Mouse (Mus musculus): Measurements from ENCODE around the gene Tulp2. TPM values are rescaled to one million over a fixed set of nuclear protein-coding genes. Genes with fewer than 3 reads are reported as not detected.
"Not testable (repeated sequence)": the region's sequence is repeated elsewhere in the genome, so short reads cannot be mapped to it uniquely, and the experiment has no call there.

Gene Tulp2
- polyA plus RNA-seq, 1 experiment from 2014 or later = 1.0 TPM

- no peaks in the 10 kb centered on the region for H3K4me1 ChIP-seq
- WGBS = 48% methylated on average over 1 of the region's 1 CpGs
These were observed 5.2 kb upstream of the Tulp2 start for GRCm38 (mm10) chr7:45476453-45476852.

DNA sequence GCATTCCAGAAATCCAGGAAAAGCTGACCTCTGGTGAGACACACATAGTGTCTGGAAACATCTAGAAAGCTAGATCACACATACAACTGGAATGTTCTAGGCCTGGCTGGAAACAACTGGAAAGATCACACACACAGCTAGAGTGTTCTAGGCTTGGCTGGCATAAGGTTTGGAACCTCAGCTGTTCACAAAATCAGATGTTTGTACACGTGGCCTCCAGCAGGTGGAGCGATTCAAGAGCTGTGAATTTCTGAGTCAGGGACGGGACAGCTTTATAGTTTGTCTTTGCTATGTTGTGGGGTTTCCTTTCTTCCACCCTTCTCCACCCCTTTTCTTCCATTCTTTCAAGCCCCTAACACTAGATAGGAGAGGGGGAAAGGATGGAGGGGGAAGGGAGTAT, 4.7 kb upstream of the Tulp2 start:
- no peaks in the 10 kb centered on the region for H3K9me3 ChIP-seq
- ATAC-seq (ENCODE audit: insufficient number of reproducible peaks, low FRiP score, low TSS enrichment, low read depth) = no peak
- H3K36me3 ChIP-seq = no peaks in the 10 kb centered on the region
- no peaks in the 10 kb centered on the region for H3K4me1 ChIP-seq
- H3K4me2 ChIP-seq = no peak overlapping the region
- H3K9ac ChIP-seq = no peak overlapping the region
- 9% methylated on average over 3 of the region's 3 CpGs for WGBS
- H3K4me3 ChIP-seq = no peak overlapping the region
- H3K27me3 ChIP-seq = no peaks in the 10 kb centered on the region
- H3K27ac ChIP-seq = no peak overlapping the region

More at GRCm38 (mm10) chr7:45476453-45476852, 5.2 kb upstream of the Tulp2 start:
- H3K9me3 ChIP-seq = no peaks in the 10 kb centered on the region
- no peak overlapping the region for H3K9ac ChIP-seq
- ATAC-seq (ENCODE audit: insufficient number of reproducible peaks, low FRiP score, low TSS enrichment, low read depth) = no peak
- no peaks in the 10 kb centered on the region for H3K36me3 ChIP-seq
- H3K4me3 ChIP-seq = no peak overlapping the region
- H3K27ac ChIP-seq = no peak overlapping the region
- H3K4me2 ChIP-seq = no peak overlapping the region
- H3K27me3 ChIP-seq = no peaks in the 10 kb centered on the region

GRCm38 (mm10) chr7:45478774-45479173, 2.9 kb upstream of the Tulp2 start:
- H3K9me3 ChIP-seq = no peaks in the 10 kb centered on the region
- no peaks in the 10 kb centered on the region for H3K27me3 ChIP-seq
- no peak overlapping the region for H3K4me2 ChIP-seq
- H3K4me1 ChIP-seq = no peaks in the 10 kb centered on the region
- no peaks in the 10 kb centered on the region for H3K36me3 ChIP-seq
- no peak for ATAC-seq (ENCODE audit: insufficient number of reproducible peaks, low FRiP score, low TSS enrichment, low read depth)
- no peak overlapping the region for H3K4me3 ChIP-seq
- 92% methylated on average over 7 of the region's 7 CpGs for WGBS
- no peak overlapping the region for H3K9ac ChIP-seq
- no peak overlapping the region for H3K27ac ChIP-seq

GRCm38 (mm10) chr7:45480310-45480709, 1.4 kb upstream of the Tulp2 start:
- not testable (repeated sequence) for ATAC-seq (ENCODE audit: insufficient number of reproducible peaks, low FRiP score, low TSS enrichment, low read depth); H3K36me3 ChIP-seq; H3K4me3 ChIP-seq; H3K9me3 ChIP-seq; H3K27me3 ChIP-seq; H3K4me1 ChIP-seq; H3K4me2 ChIP-seq; H3K9ac ChIP-seq; H3K27ac ChIP-seq
- 81% methylated on average over 4 of the region's 4 CpGs for WGBS

- no peaks in the 10 kb centered on the region for H3K9me3 ChIP-seq
- no peak overlapping the region for H3K9ac ChIP-seq
- 76% methylated on average over 1 of the region's 1 CpGs for WGBS
- peaks cover 2% of the 10 kb centered on the region; the same call in 1 of the 2 replicates for H3K4me1 ChIP-seq
- no peak overlapping the region for H3K4me3 ChIP-seq
- no peaks in the 10 kb centered on the region for H3K36me3 ChIP-seq
- no peak overlapping the region for H3K27ac ChIP-seq
- ATAC-seq (ENCODE audit: insufficient number of reproducible peaks, low FRiP score, low TSS enrichment, low read depth) = no peak
- H3K4me2 ChIP-seq = no peak overlapping the region
- H3K27me3 ChIP-seq = no peaks in the 10 kb centered on the region
These were observed 489 bp downstream of the Tulp2 start for GRCm38 (mm10) chr7:45482166-45482565.

- not testable (repeated sequence) for H3K27ac ChIP-seq; H3K4me3 ChIP-seq; H3K4me2 ChIP-seq; H3K9ac ChIP-seq; ATAC-seq (ENCODE audit: insufficient number of reproducible peaks, low FRiP score, low TSS enrichment, low read depth); H3K27me3 ChIP-seq; H3K9me3 ChIP-seq; H3K36me3 ChIP-seq
- WGBS = 91% methylated on average over 5 of the region's 5 CpGs
- H3K4me1 ChIP-seq = peaks cover 14% of the 10 kb centered on the region
These were observed 3.3 kb downstream of the Tulp2 start for GRCm38 (mm10) chr7:45484985-45485384.

DNA sequence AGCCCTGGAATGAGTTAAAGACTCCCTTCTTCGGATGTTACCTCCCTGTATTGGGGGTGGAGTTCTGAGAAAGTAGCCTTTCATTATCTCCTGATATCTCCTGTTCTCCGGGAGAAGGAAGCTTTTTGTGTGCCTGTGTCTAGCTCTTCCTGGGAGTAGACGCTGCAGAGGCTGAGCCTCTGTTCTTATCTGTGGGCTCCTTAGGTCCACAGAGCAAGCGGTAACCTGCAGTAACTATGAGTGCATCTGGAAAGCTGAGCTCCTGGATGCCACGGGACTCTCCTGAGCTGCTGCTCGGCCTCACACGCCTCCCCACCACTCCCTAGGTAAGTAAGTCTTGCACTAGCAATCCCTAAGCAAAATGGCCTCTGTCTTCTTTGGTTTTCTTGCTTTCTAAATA, 4.5 kb downstream of the Tulp2 start:
- ATAC-seq (ENCODE audit: insufficient number of reproducible peaks, low FRiP score, low TSS enrichment, low read depth) = no peak
- Histone ChIP-seq H3K27me3 (no peaks in the 10 kb centered on the region), H3K27ac (0 out of 2 replicates have a peak overlapping the region, but pooled peaks have one; percentile 47), H3K4me2 (no peak overlapping the region), H3K9ac (no peak overlapping the region), H3K4me3 (no peak overlapping the region), H3K36me3 (no peaks in the 10 kb centered on the region), H3K9me3 (no peaks in the 10 kb centered on the region), H3K4me1 (peaks cover 19% of the 10 kb centered on the region)
- WGBS = 65% methylated on average over 7 of the region's 7 CpGs

DNA sequence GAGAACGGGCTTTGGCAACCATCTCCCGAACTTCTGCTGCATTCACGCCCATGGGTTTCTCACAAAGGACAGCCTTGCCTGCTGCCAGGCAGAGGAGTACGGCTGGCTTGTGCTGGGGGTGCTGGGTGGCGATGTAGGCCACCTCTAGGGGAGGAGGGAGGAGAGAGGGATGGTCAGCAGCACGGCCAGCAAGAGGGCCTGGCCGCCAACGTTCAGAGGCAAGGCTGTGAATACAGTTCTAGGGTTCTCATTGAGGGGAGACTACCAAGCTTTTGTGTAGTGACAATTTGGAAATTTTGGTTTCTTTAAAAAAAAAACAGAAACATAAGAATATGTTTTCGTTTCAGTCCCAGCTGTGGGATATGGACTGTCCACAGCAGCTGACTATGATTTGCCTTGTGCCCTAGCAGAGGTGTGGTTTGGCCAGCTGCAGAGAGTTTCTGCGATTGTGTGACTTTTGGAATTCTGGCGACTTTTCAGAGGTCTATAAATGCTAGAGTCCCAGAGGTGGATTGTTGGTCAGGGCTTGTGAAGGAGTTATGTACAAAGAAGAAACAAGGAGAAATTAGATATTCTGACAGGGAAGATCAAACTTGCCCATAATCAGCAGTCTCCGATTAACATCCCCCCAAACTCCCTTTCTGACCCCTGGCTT, 5.2 kb downstream of the Tulp2 start, which contains the start of gene Gm45808:
Gene Gm45808, minus strand, starts transcription at position 51 of the 655 bp plus-strand sequence.
- no peaks in the 10 kb centered on the region for H3K36me3 ChIP-seq
- no peak within 1 kb of the TSS for H3K4me3 ChIP-seq
- no peak within 1 kb of the TSS for H3K9ac ChIP-seq
- peaks cover 21% of the 10 kb centered on the region for H3K4me1 ChIP-seq
- ATAC-seq (ENCODE audit: insufficient number of reproducible peaks, low FRiP score, low TSS enrichment, low read depth) = no peak
- H3K9me3 ChIP-seq = no peaks in the 10 kb centered on the region
- WGBS = 67% methylated on average over 12 of the region's 12 CpGs
- H3K27ac ChIP-seq = peak within 1 kb of the TSS; percentile 83
- no peak within 1 kb of the TSS for H3K4me2 ChIP-seq
- no peaks in the 10 kb centered on the region for H3K27me3 ChIP-seq

GRCm38 (mm10) chr7:45487861-45488292, 6.2 kb downstream of the Tulp2 start:
- Histone ChIP-seq H3K36me3 (peaks cover 6% of the 10 kb centered on the region), H3K9ac (no peak overlapping the region), H3K4me1 (peaks cover 21% of the 10 kb centered on the region), H3K4me2 (peak overlapping the region; percentile 66), H3K9me3 (no peaks in the 10 kb centered on the region), H3K27me3 (no peaks in the 10 kb centered on the region), H3K27ac (peak overlapping the region; percentile 83), H3K4me3 (peak overlapping the region; percentile 47)
- 39% methylated on average over 11 of the region's 11 CpGs for WGBS
- peak; percentile 41; the same call in 1 of the 2 replicates for ATAC-seq (ENCODE audit: insufficient number of reproducible peaks, low FRiP score, low TSS enrichment, low read depth)

GRCm38 (mm10) chr7:45488293-45489204, 6.9 kb downstream of the Tulp2 start, which contains the start of gene Dhdh:
TSS of gene Dhdh (minus strand) at chr7:45488805.
- no peaks in the 10 kb centered on the region for H3K27me3 ChIP-seq
- WGBS = 10% methylated on average over 38 of the region's 38 CpGs
- peak within 1 kb of the TSS; percentile 83 for H3K27ac ChIP-seq
- peak within 1 kb of the TSS; percentile 58 for H3K9ac ChIP-seq
- peak within 1 kb of the TSS; percentile 47 for H3K4me3 ChIP-seq
- no peak for ATAC-seq (ENCODE audit: insufficient number of reproducible peaks, low FRiP score, low TSS enrichment, low read depth)
- H3K4me2 ChIP-seq = peak within 1 kb of the TSS; percentile 66
- H3K9me3 ChIP-seq = no peaks in the 10 kb centered on the region
- H3K36me3 ChIP-seq = peaks cover 13% of the 10 kb centered on the region
- H3K4me1 ChIP-seq = peaks cover 21% of the 10 kb centered on the region

DNA sequence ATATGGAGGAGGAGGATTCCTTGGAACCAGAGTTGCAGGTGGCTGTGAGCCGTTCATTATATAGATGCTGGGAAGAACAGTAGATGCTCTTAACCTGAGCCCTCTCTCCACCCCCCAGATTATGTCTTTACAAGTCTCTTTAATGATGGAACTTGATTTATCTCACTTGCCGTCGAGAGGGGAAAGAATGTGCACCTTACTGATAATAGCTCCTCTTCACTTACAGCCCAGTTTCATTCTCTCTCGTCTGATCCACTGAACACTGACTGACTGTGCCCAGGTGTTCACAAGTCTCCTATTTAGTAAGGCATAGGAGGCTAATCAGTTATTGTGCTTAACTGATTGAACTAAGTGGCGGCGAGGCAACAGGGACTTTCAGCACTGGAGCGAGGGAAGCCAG, 7.9 kb downstream of the Tulp2 start:
- H3K36me3 ChIP-seq = peaks cover 23% of the 10 kb centered on the region
- H3K4me2 ChIP-seq = no peak overlapping the region
- H3K4me3 ChIP-seq = no peak overlapping the region
- no peak for ATAC-seq (ENCODE audit: insufficient number of reproducible peaks, low FRiP score, low TSS enrichment, low read depth)
- H3K9ac ChIP-seq = no peak overlapping the region
- H3K27ac ChIP-seq = no peak overlapping the region
- H3K9me3 ChIP-seq = no peaks in the 10 kb centered on the region
- 68% methylated on average over 7 of the region's 7 CpGs for WGBS
- peaks cover 21% of the 10 kb centered on the region for H3K4me1 ChIP-seq
- H3K27me3 ChIP-seq = no peaks in the 10 kb centered on the region

DNA sequence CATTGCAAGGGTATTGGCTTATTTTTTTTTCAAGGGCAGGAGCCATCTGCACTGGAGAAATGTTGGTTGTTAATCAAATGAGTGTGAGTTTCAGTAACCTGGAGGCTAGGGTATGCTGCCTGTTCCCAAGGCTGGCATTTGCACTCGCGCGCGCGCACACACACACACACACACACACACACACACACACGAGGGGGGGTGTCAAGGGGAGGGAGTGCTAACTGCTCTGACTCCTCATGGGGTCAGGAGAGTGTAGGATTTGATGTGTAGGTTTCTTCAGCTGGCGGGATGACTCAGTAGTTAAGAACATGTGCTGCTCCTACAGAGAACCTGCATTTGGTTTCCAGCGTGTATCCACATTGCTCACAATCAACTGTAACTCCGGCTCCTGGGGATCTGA, 9.1 kb downstream of the Tulp2 start:
- Histone ChIP-seq H3K27me3 (no peaks in the 10 kb centered on the region), H3K4me1 (peaks cover 21% of the 10 kb centered on the region), H3K9me3 (no peaks in the 10 kb centered on the region), H3K4me2 (no peak overlapping the region), H3K27ac (no peak overlapping the region), H3K9ac (no peak overlapping the region), H3K36me3 (peaks cover 36% of the 10 kb centered on the region), H3K4me3 (no peak overlapping the region)
- ATAC-seq (ENCODE audit: insufficient number of reproducible peaks, low FRiP score, low TSS enrichment, low read depth) = no peak
- 15% methylated on average over 9 of the region's 9 CpGs for WGBS

All from limb, embryonic 15.5 days (tissue).